Mouse (Mus musculus): Measurements from ENCODE around the gene Mt2.

- TF ChIP-seq CTCF (IDR thresholded peaks at IDR 0.05), result no peak
- TF ChIP-seq EP300 (IDR thresholded peaks at IDR 0.05), result no peak
These were observed 42.0 kb downstream of the Mt2 start, which contains the start of gene Nup93 for GRCm38 (mm10) chr8:94214252-94215173.

Data from lung, postnatal 0 days (tissue).